Mouse (Mus musculus): ENCODE measurements around the gene Fgf9.
A peak's percentile ranks its signal among the peaks of the same experiment; 100 is the strongest.

Gene Fgf9

DNA sequence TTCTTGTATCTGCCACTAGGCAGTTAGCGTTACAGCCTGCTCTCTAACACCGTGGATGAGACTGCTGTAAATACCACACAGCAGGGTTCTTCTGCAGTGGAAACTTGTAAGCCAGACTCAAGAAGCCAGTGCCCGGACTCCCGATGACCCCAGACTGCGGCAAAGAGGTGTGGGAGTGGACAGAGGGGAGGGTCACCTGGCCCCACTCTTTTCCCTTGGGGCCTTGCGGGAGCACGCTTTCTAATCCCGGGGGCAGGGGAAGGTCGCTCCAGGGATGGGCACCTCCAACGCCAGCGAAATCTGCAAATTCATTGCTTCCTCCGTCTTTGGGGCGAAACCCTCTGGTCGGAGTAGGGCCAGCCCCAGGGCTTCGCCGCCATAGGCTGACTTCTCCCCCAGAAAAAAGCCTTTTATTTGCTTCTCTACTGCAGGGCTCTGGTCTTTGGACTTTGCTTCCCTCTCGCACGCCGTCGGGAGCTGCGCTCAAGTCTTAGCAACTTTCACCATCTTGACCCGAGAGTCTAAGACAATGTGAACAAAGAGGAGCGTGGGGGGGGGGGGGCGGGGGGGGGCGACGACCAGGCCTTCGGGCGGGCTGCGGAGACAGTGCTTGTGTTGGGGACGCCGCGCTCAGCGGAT is at the start of gene Fgf9:
Gene Fgf9, plus strand, starts transcription at position 67 of the 639 bp plus-strand sequence.
- DNase-seq (ENCODE audit: low spot score in 2 of 2): peak in 1 of 2 experiments; percentile 26

GRCm38 (mm10) chr14:58034567-58034966 is 35.8 kb upstream of the Fgf9 start:
- DNase-seq (ENCODE audit: low spot score in 2 of 2): peak; percentile 51 to 79

DNA sequence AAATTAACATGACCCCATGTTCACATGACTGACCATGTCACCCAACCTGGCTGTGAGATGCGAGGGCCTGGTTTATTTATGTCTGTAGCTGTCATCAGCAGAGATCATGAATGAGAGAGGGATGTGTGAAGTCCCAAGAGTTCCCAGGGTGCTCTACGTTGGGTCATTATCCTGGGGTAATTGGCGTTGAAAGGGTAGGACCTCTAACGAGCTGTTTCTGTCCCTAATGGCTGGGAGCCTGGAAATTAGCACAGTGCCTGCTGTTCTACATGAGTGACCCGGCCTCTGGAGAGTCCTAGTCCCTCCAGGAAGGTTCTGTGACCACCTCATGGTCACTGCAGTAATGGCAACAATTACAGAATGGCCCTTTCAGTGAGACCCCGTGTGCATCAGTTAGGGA is 34.2 kb upstream of the Fgf9 start:
- no peak for DNase-seq (ENCODE audit: low spot score in 2 of 2)

DNA sequence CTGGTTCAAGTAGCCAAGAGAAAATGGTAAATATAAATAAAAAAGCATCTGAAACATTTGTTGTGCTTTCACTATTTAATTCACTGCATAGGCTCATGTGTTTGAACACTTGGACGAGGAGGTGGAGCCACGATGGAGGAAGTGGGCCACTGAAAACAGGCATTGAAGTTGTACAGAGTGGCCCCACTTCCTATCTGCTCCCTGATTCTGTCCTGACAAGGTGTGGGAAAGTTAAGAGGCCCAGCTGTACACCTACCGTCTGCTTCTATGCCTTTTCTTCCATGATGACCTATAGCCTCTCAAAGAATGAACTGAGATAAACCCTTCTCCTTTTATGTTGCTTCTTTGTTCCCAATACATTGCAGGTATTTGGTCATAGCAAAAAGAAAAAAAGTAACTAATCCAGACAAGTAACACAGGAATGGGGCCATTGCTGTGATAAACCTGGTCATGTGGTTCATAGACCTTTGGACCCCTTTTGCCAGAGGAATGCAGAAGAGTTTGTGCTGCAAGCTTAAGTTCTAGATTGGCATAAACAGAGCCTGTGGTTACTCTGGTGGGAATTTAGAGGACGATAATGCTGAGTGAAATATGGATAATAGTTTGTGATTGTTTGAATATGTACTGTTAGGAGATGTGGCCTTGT is 23.6 kb upstream of the Fgf9 start:
- DNase-seq (ENCODE audit: low spot score in 2 of 2): no peak

- no peak for DNase-seq (ENCODE audit: low spot score in 2 of 2)
Observed at GRCm38 (mm10) chr14:58050691-58051090, 19.7 kb upstream of the Fgf9 start.

DNA sequence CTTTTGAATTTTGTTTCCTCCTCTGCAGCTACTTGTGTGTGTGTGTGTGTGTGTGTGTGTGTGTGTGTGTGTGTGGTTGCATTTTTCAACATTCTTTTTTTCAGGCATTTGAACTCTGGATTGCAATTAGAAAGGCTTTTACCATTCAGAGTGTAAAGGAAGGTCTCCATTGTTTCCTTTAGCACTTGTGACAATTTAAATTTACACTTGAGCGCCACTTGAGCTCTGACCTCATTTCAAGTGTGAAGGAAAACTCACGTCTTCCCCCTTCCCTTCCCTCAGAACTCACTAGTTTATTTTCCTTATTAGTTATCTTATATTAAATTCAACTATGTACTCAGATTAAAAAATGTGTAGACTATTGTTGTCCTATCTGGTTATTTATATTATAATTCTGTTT is 2.8 kb upstream of the Fgf9 start:
- no peak for DNase-seq (ENCODE audit: low spot score in 2 of 2)

- no peak for DNase-seq (ENCODE audit: low spot score in 2 of 2)
Observed at GRCm38 (mm10) chr14:58068641-58069040, 1.7 kb upstream of the Fgf9 start.

- no peak for DNase-seq (ENCODE audit: low spot score in 2 of 2)
Observed at GRCm38 (mm10) chr14:58069927-58070326, 420 bp upstream of the Fgf9 start.

DNA sequence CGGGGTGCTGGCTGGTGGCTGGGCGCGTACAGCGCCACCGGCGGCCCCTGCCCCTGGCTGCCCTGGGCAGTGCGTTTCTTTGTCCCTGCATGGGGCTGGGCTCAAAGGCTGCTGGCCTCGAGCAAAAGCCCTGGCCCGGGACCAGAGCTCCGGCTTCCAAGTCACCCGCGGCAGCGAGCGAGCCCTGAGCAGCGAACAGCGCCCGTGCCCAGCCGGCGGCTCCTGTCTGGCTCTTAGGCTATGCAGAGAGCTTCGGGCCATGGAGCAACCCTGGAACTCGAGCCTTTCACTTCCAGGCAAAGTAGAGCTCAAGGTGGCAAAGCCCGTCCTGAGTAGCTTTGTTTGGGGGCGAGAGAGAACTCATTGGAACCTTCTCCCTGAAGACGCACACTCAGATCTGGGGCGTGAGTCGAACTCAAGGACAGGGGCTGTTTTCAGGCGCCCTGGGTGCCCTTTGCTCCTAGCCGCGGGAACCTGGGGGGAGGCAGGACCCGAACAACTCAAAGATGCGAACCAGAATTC is 834 bp downstream of the Fgf9 start:
- peak; percentile 41 to 48 for DNase-seq (ENCODE audit: low spot score in 2 of 2)

DNA sequence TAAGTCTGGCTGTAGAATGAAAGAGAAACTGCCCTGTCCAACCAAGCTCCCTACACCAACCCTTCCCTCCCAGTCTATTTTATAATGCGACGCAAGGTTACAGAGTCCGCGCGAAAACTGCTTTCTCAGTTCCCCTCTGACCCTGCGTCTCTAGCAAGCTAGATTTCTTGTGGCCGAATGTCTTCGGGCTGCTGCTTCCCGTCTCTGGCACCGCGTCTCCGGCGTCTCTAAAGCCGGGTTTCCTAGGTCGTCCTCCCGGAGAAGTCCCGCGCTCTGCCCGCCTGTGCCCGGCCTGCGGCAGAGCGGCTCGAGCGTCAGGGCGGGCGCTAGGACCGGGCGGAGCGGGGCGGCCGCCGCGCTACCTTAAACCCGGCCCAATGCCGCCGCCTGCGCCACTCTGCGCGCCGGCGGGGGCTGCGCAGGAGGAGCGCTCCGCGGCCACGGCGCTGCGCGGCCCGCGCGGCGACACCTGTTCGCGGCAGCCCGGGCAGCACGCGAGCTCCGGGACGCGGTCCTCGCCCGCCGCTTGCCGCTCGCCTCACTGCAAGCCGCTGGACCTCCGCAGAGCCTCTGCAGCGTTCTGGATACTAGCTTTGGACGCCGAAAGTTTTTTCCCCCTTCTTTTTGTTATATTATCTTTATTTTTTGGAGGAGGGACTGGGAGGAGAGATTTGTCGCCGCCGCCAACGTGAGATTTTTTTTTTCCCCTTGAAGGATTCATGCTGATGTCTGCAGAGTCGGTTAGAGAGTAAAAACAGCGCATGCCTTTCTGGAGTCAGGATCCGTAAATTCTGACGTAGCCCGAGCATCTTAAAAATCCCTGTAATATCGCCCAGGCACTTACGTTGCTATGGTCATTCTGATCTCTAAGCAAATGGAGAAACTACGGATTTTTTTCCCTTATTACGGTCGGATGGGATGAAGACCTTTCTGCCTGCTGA is 1.8 kb downstream of the Fgf9 start:
- peak; percentile 68 to 77 for DNase-seq (ENCODE audit: low spot score in 2 of 2)

DNA sequence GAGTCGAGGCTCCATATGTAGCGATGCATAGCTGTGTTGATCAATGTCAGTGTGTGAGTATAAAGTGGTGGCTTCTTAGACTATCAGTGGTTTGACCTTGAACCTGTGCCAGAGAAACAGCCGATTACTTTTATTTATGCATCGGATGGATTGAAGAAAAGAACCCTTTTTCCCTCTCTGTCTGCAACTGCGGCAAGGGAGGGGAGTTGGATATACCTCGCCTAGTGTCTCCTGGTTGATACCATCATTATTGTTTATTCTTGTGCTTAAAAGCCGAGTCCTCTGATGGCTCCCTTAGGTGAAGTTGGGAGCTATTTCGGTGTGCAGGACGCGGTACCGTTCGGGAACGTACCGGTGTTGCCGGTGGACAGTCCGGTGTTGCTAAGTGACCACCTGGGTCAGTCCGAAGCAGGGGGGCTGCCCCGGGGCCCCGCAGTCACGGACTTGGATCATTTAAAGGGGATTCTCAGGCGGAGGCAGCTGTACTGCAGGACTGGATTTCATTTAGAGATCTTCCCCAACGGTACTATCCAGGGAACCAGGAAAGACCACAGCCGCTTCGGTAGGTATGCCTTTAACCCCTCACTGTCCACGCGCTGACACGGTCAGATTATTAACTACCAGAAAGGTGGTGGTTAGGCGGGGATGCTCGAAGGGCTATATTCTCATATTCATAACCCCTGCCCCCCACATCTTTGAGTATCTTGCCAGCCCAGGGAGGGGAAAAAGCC is 2.6 kb downstream of the Fgf9 start:
- DNase-seq (ENCODE audit: low spot score in 2 of 2): peak; percentile 28 to 37

- peak in 1 of 2 experiments; percentile 27 for DNase-seq (ENCODE audit: low spot score in 2 of 2)
Observed at GRCm38 (mm10) chr14:58073936-58074335, 3.6 kb downstream of the Fgf9 start.

- DNase-seq (ENCODE audit: low spot score in 2 of 2): peak; percentile 49 to 53
Observed at GRCm38 (mm10) chr14:58074621-58075432, 4.5 kb downstream of the Fgf9 start.

DNA sequence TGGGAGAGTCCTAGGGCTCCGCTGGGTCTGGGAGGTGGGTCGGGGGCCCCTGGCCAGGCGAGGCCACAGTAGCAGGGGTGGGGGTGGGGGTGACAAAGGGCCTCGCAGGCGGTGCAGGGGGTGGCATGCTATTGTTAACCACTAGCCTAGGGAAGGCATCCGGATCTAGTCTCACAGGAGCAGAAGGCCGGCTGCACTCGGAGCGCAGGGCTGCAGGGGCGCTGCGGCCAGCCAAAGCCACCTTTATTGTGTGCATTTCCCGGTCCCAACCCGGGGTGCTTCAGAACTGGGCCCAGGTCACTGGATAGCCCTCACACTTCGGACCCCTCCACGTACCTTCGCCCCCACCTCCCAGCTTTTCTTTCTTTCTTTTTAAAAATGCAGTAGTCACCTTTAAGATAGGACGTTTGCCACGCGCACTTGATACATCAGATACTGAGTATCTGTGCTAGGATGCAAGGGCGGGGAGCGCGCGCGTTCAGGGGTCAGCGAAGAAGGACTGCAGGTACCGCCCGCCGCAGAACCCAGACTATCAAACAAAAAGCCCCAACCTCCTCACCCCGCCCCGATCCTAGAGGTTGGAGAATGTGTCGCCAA is 5.2 kb downstream of the Fgf9 start:
- DNase-seq (ENCODE audit: low spot score in 2 of 2): peak; percentile 54 to 62

- DNase-seq (ENCODE audit: low spot score in 2 of 2): peak; percentile 81 to 85
Observed at GRCm38 (mm10) chr14:58076030-58076521, 5.7 kb downstream of the Fgf9 start.

DNA sequence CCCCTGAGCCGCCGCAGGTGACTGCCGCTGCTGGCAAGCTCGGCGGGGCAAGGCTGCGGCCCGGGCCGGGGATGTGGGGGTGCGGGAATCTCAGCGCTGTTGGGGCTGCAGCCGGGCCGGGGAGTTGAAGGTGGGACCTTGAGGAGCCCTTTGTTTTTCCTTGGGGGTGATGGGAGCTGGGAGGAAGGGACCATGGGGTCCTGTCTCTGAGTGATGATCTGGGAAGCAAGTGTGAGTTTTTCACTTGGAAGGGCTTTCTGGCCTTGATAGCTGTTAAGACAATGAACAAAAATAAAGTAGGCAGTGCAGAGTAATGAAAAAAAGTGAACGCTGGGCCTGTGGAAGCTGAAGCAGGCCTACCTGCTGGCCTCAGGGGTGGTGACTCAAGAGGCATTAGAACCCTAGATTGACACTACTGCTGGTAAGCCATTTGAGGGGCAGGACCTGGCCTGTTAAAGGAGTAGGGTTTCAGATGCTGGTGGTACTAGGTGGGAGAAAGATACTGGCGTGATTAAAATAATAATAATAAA is 6.4 kb downstream of the Fgf9 start:
- peak in 1 of 2 experiments; percentile 31 for DNase-seq (ENCODE audit: low spot score in 2 of 2)

- no peak for DNase-seq (ENCODE audit: low spot score in 2 of 2)
Observed at GRCm38 (mm10) chr14:58079471-58079870, 9.1 kb downstream of the Fgf9 start.

DNA sequence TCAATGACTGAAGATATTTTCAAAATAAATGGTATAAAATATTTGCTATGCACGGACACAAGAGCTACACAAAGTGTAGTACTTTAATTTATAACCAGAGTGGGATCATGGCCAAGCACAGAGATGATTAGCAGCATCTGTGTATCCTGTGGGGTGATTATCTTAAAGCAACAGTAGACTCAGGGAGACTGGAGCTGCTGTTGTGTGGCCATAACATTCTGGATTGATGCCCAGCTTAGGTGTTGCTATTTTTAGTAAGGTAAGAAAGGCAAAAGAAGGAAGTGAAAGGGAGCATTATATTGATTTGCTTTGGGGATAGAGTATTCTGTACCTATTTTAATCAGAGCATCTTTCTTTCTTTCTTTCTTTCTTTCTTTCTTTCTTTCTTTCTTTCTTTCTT is 11.6 kb downstream of the Fgf9 start:
- DNase-seq (ENCODE audit: low spot score in 2 of 2): no peak

DNA sequence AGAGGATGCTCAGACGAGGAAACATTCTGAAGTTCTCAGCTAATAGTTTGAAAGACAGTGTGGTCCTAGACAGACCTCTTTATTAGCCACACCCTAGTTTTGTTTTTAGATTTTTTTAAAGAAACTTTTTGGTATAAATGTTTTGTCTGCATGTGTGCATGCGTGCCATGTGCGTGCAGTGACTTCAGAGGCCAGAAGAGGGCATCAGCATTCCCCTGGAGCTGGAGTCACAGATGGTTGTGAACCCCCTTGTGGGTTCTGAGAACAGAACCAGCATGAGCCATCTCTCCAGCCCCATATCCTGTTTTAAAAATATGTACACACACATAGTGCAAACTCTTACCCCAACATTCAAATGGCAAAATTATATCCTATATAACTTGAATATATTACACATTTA is 13.9 kb downstream of the Fgf9 start:
- no peak for DNase-seq (ENCODE audit: low spot score in 2 of 2)

DNA sequence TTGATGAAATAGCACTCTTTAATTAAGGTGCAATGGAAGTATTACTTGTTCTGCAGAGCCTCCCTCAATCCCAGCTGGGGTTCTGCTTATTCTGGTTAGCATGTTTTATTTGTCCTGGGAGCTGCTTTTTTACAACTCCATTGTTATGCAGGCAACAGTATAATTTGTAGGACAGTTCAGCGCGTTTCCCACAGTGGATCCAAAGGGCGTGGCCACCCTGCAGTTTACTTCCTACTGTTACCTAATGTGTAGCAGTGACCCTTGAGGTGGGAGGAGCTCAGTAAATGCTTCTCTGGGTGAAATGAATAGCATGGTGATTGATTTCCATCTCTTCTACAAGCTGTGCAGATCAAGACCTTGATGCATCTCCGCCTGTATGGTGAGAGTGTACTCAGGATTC is 17.0 kb downstream of the Fgf9 start:
- no peak for DNase-seq (ENCODE audit: low spot score in 2 of 2)

Measured in right cerebral cortex, postnatal 10 days (tissue).